Mouse (Mus musculus) bone marrow macrophage, adult 2 months (primary cell): ENCODE results near the gene Hacl1.

ENCODE experiments used
- CTCF ChIP-seq: IDR thresholded peaks from 2 replicates; pipeline ENCODE4 v1.5.1; 2012; ENCODE audit warnings: low read depth, mild to moderate bottlenecking, low read length, moderate library complexity
- POLR2A ChIP-seq: IDR thresholded peaks from 2 replicates; pipeline ENCODE4 v1.6.1; 2012; ENCODE audit warnings: mild to moderate bottlenecking, low read depth, low read length, borderline replicate concordance

GRCm38 (mm10) chr14:31652624-31653023 is 11.5 kb upstream of the Hacl1 start:
- no peak for TF ChIP-seq CTCF
- TF ChIP-seq POLR2A = no peak
